ENCODE assay signal across 8 mouse cellular contexts in the genomic region with DNA sequence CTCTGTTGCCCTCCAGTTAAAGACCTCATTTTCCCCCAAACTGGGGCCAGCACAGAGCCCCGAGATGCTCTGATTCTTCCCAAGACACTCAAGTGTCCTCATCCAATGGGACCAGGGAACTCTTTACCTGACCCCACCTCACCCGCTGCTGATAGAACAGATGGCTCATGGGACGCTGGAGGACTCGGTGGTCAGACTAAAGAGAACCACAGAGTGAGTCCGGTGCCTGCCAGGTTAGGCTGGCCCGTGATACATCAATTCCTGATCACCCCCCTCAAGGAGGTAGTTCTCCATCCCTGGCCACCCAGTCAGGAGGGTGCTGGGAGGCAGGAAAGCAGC. TPM values are rescaled to one million over a fixed set of nuclear protein-coding genes. Genes with fewer than 3 reads are reported as not detected.
A peak's percentile ranks its signal among the peaks of the same experiment; 100 is the strongest.
DNase-seq lines count a peak whose midpoint lies in the region; ATAC-seq and TF ChIP-seq lines count a peak whose summit lies in the region.

No protein-coding gene starts in this region.

- peaks cover 44% of the 10 kb centered on the region for H3K4me1 ChIP-seq in heart, embryonic 10.5 days
- peaks cover 0 to 13% of the 10 kb centered on the region in 2 experiments; a peak in 2 of 4 replicates for H3K4me1 ChIP-seq in ES-E14 (ENCODE audit: control insufficient read depth in 2 of 2, insufficient read depth in 2 of 2, low read length in 2 of 2, poor library complexity in 1 of 2)
- peaks cover 30% of the 10 kb centered on the region for H3K4me1 ChIP-seq in forebrain, postnatal 0 days (ENCODE audit: insufficient read depth)
- H3K4me1 ChIP-seq in midbrain, embryonic 11.5 days (ENCODE audit: control insufficient read depth, insufficient read depth, low read length): peaks cover 27% of the 10 kb centered on the region

- WGBS in heart, embryonic 10.5 days: 3% methylated on average over 6 of the region's 6 CpGs
- 3% methylated on average over 6 of the region's 6 CpGs for WGBS in forebrain, postnatal 0 days
- under 1% methylated on average over 6 of the region's 6 CpGs for WGBS in midbrain, embryonic 11.5 days

- in situ Hi-C loops in ES-E14 (cut with MboI; ENCODE audit: low sequenced_read_pairs in 2 of 2, unreplicated experiment in 2 of 2): no loop called here

- H3K27me3 ChIP-seq in heart, embryonic 10.5 days (ENCODE audit: insufficient read depth, poor library complexity, severe bottlenecking): peaks cover 15% of the 10 kb centered on the region; the same call in 1 of the 2 replicates
- H3K27me3 ChIP-seq in forebrain, postnatal 0 days (ENCODE audit: insufficient read depth, low read length): no peaks in the 10 kb centered on the region
- no peaks in the 10 kb centered on the region for H3K27me3 ChIP-seq in midbrain, embryonic 11.5 days (ENCODE audit: control insufficient read depth, insufficient read depth, low read length)

- H3K4me2 ChIP-seq in forebrain, postnatal 0 days (ENCODE audit: low read depth): peak overlapping the region; percentile 76
- peak overlapping the region; percentile 79 for H3K4me2 ChIP-seq in midbrain, embryonic 11.5 days

- no peak for TF ChIP-seq CTCF in forebrain, postnatal 0 days (IDR thresholded peaks at IDR 0.05; ENCODE audit: low read depth)

- H3K27ac ChIP-seq in heart, embryonic 10.5 days: peak overlapping the region; percentile 89
- no peak overlapping the region for H3K27ac ChIP-seq in ES-E14 (ENCODE audit: insufficient read depth, low read depth, low read length, poor library complexity, severe bottlenecking)
- peak overlapping the region; percentile 91 for H3K27ac ChIP-seq in forebrain, postnatal 0 days (ENCODE audit: low read depth, low read length)
- peak overlapping the region; percentile 64; the same call in 1 of the 2 replicates for H3K27ac ChIP-seq in midbrain, embryonic 11.5 days (ENCODE audit: low read depth, low read length)

- DNase-seq in heart, embryonic 10.5 days (ENCODE audit: low spot score): no peak
- DNase-seq in heart, postnatal 25 days (ENCODE audit: low spot score): no peak
- no peak for DNase-seq in ES-E14 (ENCODE audit: low read depth, low spot score)
- DNase-seq in forebrain, postnatal 0 days: no peak
- peak; percentile 95 for DNase-seq in midbrain, embryonic 11.5 days (ENCODE audit: low spot score, missing footprints)
- DNase-seq in spleen, postnatal 10 days (ENCODE audit: low spot score in 2 of 2): no peak
- DNase-seq in gastrocnemius, postnatal 4 days (ENCODE audit: low spot score in 2 of 2): no peak
- DNase-seq in embryo, embryonic 10 days (ENCODE audit: low spot score): no peak

- peak overlapping the region; percentile 69 for H3K9ac ChIP-seq in ES-E14 (ENCODE audit: insufficient read depth, low read depth, low read length, poor library complexity, severe bottlenecking)
- H3K9ac ChIP-seq in forebrain, postnatal 0 days: peak overlapping the region; percentile 92
- H3K9ac ChIP-seq in midbrain, embryonic 11.5 days (ENCODE audit: low read length): peak overlapping the region; percentile 98

- no peaks in the 10 kb centered on the region for H3K36me3 ChIP-seq in heart, embryonic 10.5 days
- no peaks in the 10 kb centered on the region for H3K36me3 ChIP-seq in ES-E14 (ENCODE audit: control insufficient read depth, insufficient read depth, low read length, poor library complexity, severe bottlenecking)
- no peaks in the 10 kb centered on the region for H3K36me3 ChIP-seq in forebrain, postnatal 0 days (ENCODE audit: insufficient read depth)
- no peaks in the 10 kb centered on the region for H3K36me3 ChIP-seq in midbrain, embryonic 11.5 days (ENCODE audit: control insufficient read depth, insufficient read depth, low read length)

- intact Hi-C loops in heart, postnatal 25 days (cut with DNase I): no loop called here

- no peaks in the 10 kb centered on the region for H3K9me3 ChIP-seq in heart, embryonic 10.5 days
- H3K9me3 ChIP-seq in ES-E14 (ENCODE audit: control insufficient read depth, insufficient read depth, low read depth, low read length): no peaks in the 10 kb centered on the region
- H3K9me3 ChIP-seq in forebrain, postnatal 0 days (ENCODE audit: low read length): no peaks in the 10 kb centered on the region
- no peaks in the 10 kb centered on the region for H3K9me3 ChIP-seq in midbrain, embryonic 11.5 days (ENCODE audit: control insufficient read depth, low read length)

- peak; percentile 9 for ATAC-seq in forebrain, postnatal 0 days
- peak; percentile 18; the same call in 1 of the 2 replicates for ATAC-seq in midbrain, embryonic 11.5 days (ENCODE audit: low FRiP score)

- H3K4me3 ChIP-seq in heart, embryonic 10.5 days: peak overlapping the region; percentile 88
- peak overlapping the region; percentile 82 to 98 for H3K4me3 ChIP-seq in ES-E14 (ENCODE audit: insufficient read depth in 1 of 2, low read depth in 1 of 2, low read length in 2 of 2, poor library complexity in 1 of 2, severe bottlenecking in 1 of 2)
- peak overlapping the region; percentile 84 for H3K4me3 ChIP-seq in forebrain, postnatal 0 days (ENCODE audit: low read depth, low read length)
- H3K4me3 ChIP-seq in midbrain, embryonic 11.5 days (ENCODE audit: low read depth, low read length): peak overlapping the region; percentile 95

TF ChIP-seq in ES-E14, 5 proteins besides CTCF, POLR2A, EP300 and RAD21:
- TF ChIP-seq HCFC1 (IDR thresholded peaks at IDR 0.05; ENCODE audit: borderline replicate concordance, insufficient read depth, low read length) (no peak), ZC3H11A (IDR thresholded peaks at IDR 0.05; ENCODE audit: borderline replicate concordance, low read depth, low read length) (no peak), ZNF384 (IDR thresholded peaks at IDR 0.05; ENCODE audit: low read depth, low read length) (no peak), CHD2 (IDR thresholded peaks at IDR 0.05; ENCODE audit: low read depth, low read length) (no peak)
TF ChIP-seq in ES-E14: peak in this region for 0.

RNA-seq across cellular contexts. Expression of a gene that starts 1.0 kb away (rescaled TPM):
- 1.0 and 2.7 TPM in 2 replicates for polyA plus RNA-seq in heart, embryonic 10.5 days (2016; fragmentation: Nextera tagmentation; extraction: Ambion mirVana)
- total RNA-seq in heart, postnatal 25 days (2021): 1 to 10 TPM; 4.5 to 5.2 TPM
- total RNA-seq in ES-E14 (2012; rRNA removed): 19.6 and 20.1 TPM in 2 replicates
- 231 and 267 TPM in 2 replicates for total RNA-seq in forebrain, postnatal 0 days (2014; rRNA removed)
- polyA plus RNA-seq in forebrain, postnatal 0 days (2015; fragmentation: Nextera tagmentation; extraction: Ambion mirVana): 9.1 and 10.9 TPM in 2 replicates
- polyA plus RNA-seq in midbrain, embryonic 11.5 days (2014; fragmentation: Nextera tagmentation; extraction: Ambion mirVana): 18.7 and 21.4 TPM in 2 replicates
- total RNA-seq in gastrocnemius, postnatal 4 days (2021): 10 to 100 TPM; 12.0 to 12.1 TPM

Comparison
In these comparisons a context has a peak if more than half of its experiments do, and no peak if none do; other contexts are left out.
1. RNA of a gene that starts 1.0 kb away (total RNA-seq): 231 to 267 TPM in forebrain, postnatal 0 days; 19.6 to 20.1 TPM in ES-E14, 12.0 to 12.1 TPM in gastrocnemius, postnatal 4 days and 4.5 to 5.2 TPM in heart, postnatal 25 days; every median in the first group is over 10 times any median in the second.
2. Peak in every context shown above with its lines, with median percentiles within 50 percentile points of each other: H3K4me3 ChIP-seq and H3K9ac ChIP-seq.